Comparison of ENCODE assay signal across 25 mouse cellular contexts in genomic region chr10:117423025-117424002, GRCm38 (mm10).
"Had no signal": no experiment of that assay in that cellular context is flagged by ENCODE, and none has a peak within 500 bp of the region (broad histone marks: within the 10 kb centered on the region; RNA-seq: fewer than 3 reads in every experiment).

No protein-coding gene starts in this region.

- H3K9ac ChIP-seq: heart, embryonic 13.5 days; heart, embryonic 15.5 days; hindbrain, embryonic 13.5 days; hindbrain, embryonic 15.5 days; kidney, embryonic 15.5 days; limb, embryonic 13.5 days; limb, embryonic 15.5 days; liver, embryonic 13.5 days had no signal

- H3K4me1 ChIP-seq: limb, embryonic 13.5 days had no signal

- H3K36me3 ChIP-seq: heart, embryonic 13.5 days; heart, embryonic 15.5 days; hindbrain, embryonic 13.5 days; hindbrain, embryonic 15.5 days; kidney, embryonic 15.5 days; limb, embryonic 13.5 days; limb, embryonic 15.5 days; liver, embryonic 13.5 days had no signal

- H3K27ac ChIP-seq: heart, embryonic 13.5 days; heart, embryonic 15.5 days; hindbrain, embryonic 13.5 days; hindbrain, embryonic 15.5 days; hindbrain, postnatal 0 days; kidney, embryonic 15.5 days; kidney, postnatal 0 days; limb, embryonic 13.5 days; limb, embryonic 15.5 days; liver, embryonic 13.5 days had no signal

- DNase-seq: gastrocnemius, postnatal 14 days; gastrocnemius, postnatal 36 days; heart, adult 18-20 months; heart, postnatal 14 days; heart, postnatal 36 days; kidney, adult 11 months; kidney, adult 2 months; kidney, adult 9 months; kidney, postnatal 14 days; kidney, postnatal 36 days; layer of hippocampus, adult 9-11 months; layer of hippocampus, postnatal 36 days; left cerebral cortex, postnatal 4 days; liver, embryonic 13.5 days had no signal

- H3K4me3 ChIP-seq: heart, embryonic 13.5 days; heart, embryonic 15.5 days; hindbrain, embryonic 13.5 days; hindbrain, embryonic 15.5 days; kidney, embryonic 15.5 days; limb, embryonic 13.5 days; limb, embryonic 15.5 days; liver, embryonic 13.5 days had no signal

- ATAC-seq: hindbrain, postnatal 0 days; intestine, embryonic 16.5 days had no signal

- H3K4me2 ChIP-seq: heart, embryonic 11.5 days; heart, embryonic 13.5 days; heart, embryonic 15.5 days; hindbrain, embryonic 13.5 days; hindbrain, embryonic 15.5 days; kidney, embryonic 15.5 days; limb, embryonic 13.5 days; limb, embryonic 15.5 days; liver, embryonic 13.5 days had no signal

- H3K27me3 ChIP-seq: heart, embryonic 15.5 days; hindbrain, embryonic 15.5 days; kidney, embryonic 15.5 days had no signal

- H3K9me3 ChIP-seq: heart, embryonic 13.5 days; heart, embryonic 15.5 days; hindbrain, embryonic 13.5 days; hindbrain, embryonic 15.5 days; kidney, embryonic 15.5 days; limb, embryonic 13.5 days; limb, embryonic 15.5 days; liver, embryonic 13.5 days had no signal
